8 mouse cellular contexts compared by ENCODE assay signal in genomic region chr11:113748797-113749521, GRCm38 (mm10). TPM values are rescaled to one million over a fixed set of nuclear protein-coding genes. Genes with fewer than 3 reads are reported as not detected.
DNase-seq lines count a peak whose midpoint lies in the region; ATAC-seq and TF ChIP-seq lines count a peak whose summit lies in the region.

No protein-coding gene starts in this region.

- H3K4me2 ChIP-seq in forebrain, embryonic 14.5 days (ENCODE audit: low read length) = peak overlapping the region; percentile 79
- peak overlapping the region; percentile 84 for H3K4me2 ChIP-seq in intestine, embryonic 15.5 days (replicated peaks)
- peak overlapping the region; percentile 97 for H3K4me2 ChIP-seq in liver, postnatal 0 days (ENCODE audit: low read depth, low read length)
- H3K4me2 ChIP-seq in neural tube, embryonic 13.5 days = peak overlapping the region; percentile 63

- peaks cover 4% of the 10 kb centered on the region; the same call in 1 of the 2 replicates for H3K36me3 ChIP-seq in forebrain, embryonic 14.5 days (ENCODE audit: control insufficient read depth, insufficient read depth, low read length)
- H3K36me3 ChIP-seq in intestine, embryonic 15.5 days = no peaks in the 10 kb centered on the region
- H3K36me3 ChIP-seq in liver, postnatal 0 days (replicated peaks; ENCODE audit: insufficient read depth, low read length) = peaks cover 4% of the 10 kb centered on the region
- H3K36me3 ChIP-seq in neural tube, embryonic 13.5 days = no peaks in the 10 kb centered on the region

- peak; percentile 79 for DNase-seq in 416B (ENCODE audit: low read depth)
- peak; percentile 72 for DNase-seq in adrenal gland, adult 8-10 months
- DNase-seq in forebrain, embryonic 14.5 days (ENCODE audit: low spot score) = no peak
- peak; percentile 79 for DNase-seq in liver, postnatal 0 days
- DNase-seq in right cerebral cortex, postnatal 14 days = no peak

- peak overlapping the region; percentile 93 for H3K27ac ChIP-seq in forebrain, embryonic 14.5 days (ENCODE audit: low read depth, low read length)
- H3K27ac ChIP-seq in intestine, embryonic 15.5 days = peak overlapping the region; percentile 96
- peak overlapping the region; percentile 98 for H3K27ac ChIP-seq in liver, postnatal 0 days (ENCODE audit: low read depth)
- peak overlapping the region; percentile 95 for H3K27ac ChIP-seq in neural tube, embryonic 13.5 days (replicated peaks)

- H3K27me3 ChIP-seq in forebrain, embryonic 14.5 days (replicated peaks; ENCODE audit: control insufficient read depth, insufficient read depth, low read length) = no peaks in the 10 kb centered on the region
- H3K27me3 ChIP-seq in intestine, embryonic 15.5 days (replicated peaks) = no peaks in the 10 kb centered on the region
- no peaks in the 10 kb centered on the region for H3K27me3 ChIP-seq in liver, postnatal 0 days (ENCODE audit: insufficient read depth, low read length)
- no peaks in the 10 kb centered on the region for H3K27me3 ChIP-seq in neural tube, embryonic 13.5 days

- peak overlapping the region; percentile 93 for H3K9ac ChIP-seq in forebrain, embryonic 14.5 days (ENCODE audit: low read length)
- H3K9ac ChIP-seq in intestine, embryonic 15.5 days = peak overlapping the region; percentile 92
- H3K9ac ChIP-seq in liver, postnatal 0 days (replicated peaks) = peak overlapping the region; percentile 81
- H3K9ac ChIP-seq in neural tube, embryonic 13.5 days = peak overlapping the region; percentile 95

- 0 out of 2 replicates have a peak, but pooled peaks have one; percentile 5 for TF ChIP-seq CTCF in liver, postnatal 0 days (IDR thresholded peaks at IDR 0.05; ENCODE audit: low read depth)

- H3K9me3 ChIP-seq in forebrain, embryonic 14.5 days (replicated peaks; ENCODE audit: control insufficient read depth, low read length) = no peaks in the 10 kb centered on the region
- no peaks in the 10 kb centered on the region for H3K9me3 ChIP-seq in intestine, embryonic 15.5 days
- no peaks in the 10 kb centered on the region for H3K9me3 ChIP-seq in liver, postnatal 0 days (ENCODE audit: low read length)
- H3K9me3 ChIP-seq in neural tube, embryonic 13.5 days = no peaks in the 10 kb centered on the region

- WGBS in forebrain, embryonic 14.5 days = 7% methylated on average over 21 of the region's 21 CpGs
- WGBS in intestine, embryonic 15.5 days = 4% methylated on average over 21 of the region's 21 CpGs
- WGBS in liver, postnatal 0 days (ENCODE audit: insufficient replicate concordance) = 17% methylated on average over 21 of the region's 21 CpGs
- WGBS in neural tube, embryonic 13.5 days = 7% methylated on average over 21 of the region's 21 CpGs

- H3K4me3 ChIP-seq in forebrain, embryonic 14.5 days (ENCODE audit: low read depth, low read length) = peak overlapping the region; percentile 89
- peak overlapping the region; percentile 88 for H3K4me3 ChIP-seq in intestine, embryonic 15.5 days (replicated peaks)
- H3K4me3 ChIP-seq in liver, postnatal 0 days (ENCODE audit: low read depth, low read length) = peak overlapping the region; percentile 72
- H3K4me3 ChIP-seq in neural tube, embryonic 13.5 days = peak overlapping the region; percentile 89

- no peak for TF ChIP-seq EP300 in liver, postnatal 0 days (IDR thresholded peaks at IDR 0.05; ENCODE audit: low read depth)

- no peak for ATAC-seq in forebrain, embryonic 14.5 days
- ATAC-seq in intestine, embryonic 15.5 days = peak; percentile 11
- no peak for ATAC-seq in liver, postnatal 0 days
- no peak for ATAC-seq in neural tube, embryonic 13.5 days (ENCODE audit: low read depth)
- no peak for ATAC-seq in CD4-positive, CD25-positive, alpha-beta regulatory T cell, adult 4 months

- peaks cover 29% of the 10 kb centered on the region for H3K4me1 ChIP-seq in forebrain, embryonic 14.5 days (ENCODE audit: control insufficient read depth, insufficient read depth, low read length)
- H3K4me1 ChIP-seq in intestine, embryonic 15.5 days (replicated peaks) = peaks cover 37% of the 10 kb centered on the region
- peaks cover 44% of the 10 kb centered on the region for H3K4me1 ChIP-seq in liver, postnatal 0 days (ENCODE audit: insufficient read depth)
- H3K4me1 ChIP-seq in neural tube, embryonic 13.5 days (replicated peaks) = peaks cover 57% of the 10 kb centered on the region

RNA-seq across cellular contexts. Expression of gene Cdc42ep4, which starts 2.7 kb away (rescaled TPM):
- 100 to 1,000 TPM in 2 of 4 experiments, 10 to 100 TPM in 2; 90.2 to 151 (median 111) TPM for total RNA-seq in adrenal gland, adult 8-10 months (2022)
- polyA plus RNA-seq in forebrain, embryonic 14.5 days (2014; fragmentation: Nextera tagmentation; extraction: Ambion mirVana) = 52.4 and 61.5 TPM in 2 replicates
- 54.4 and 57.8 TPM in 2 replicates for polyA plus RNA-seq in intestine, embryonic 15.5 days (2015; fragmentation: Nextera tagmentation; extraction: Ambion mirVana)
- 12.4 and 13.7 TPM in 2 replicates for polyA plus RNA-seq in liver, postnatal 0 days (2015; fragmentation: Nextera tagmentation; extraction: Ambion mirVana)
- polyA plus RNA-seq in neural tube, embryonic 13.5 days (2015; fragmentation: Nextera tagmentation; extraction: Ambion mirVana) = 54.6 and 58.9 TPM in 2 replicates
- 1 to 10 TPM; 2.1 to 2.3 TPM for polyA plus RNA-seq in CD4-positive, CD25-positive, alpha-beta regulatory T cell, adult 4 months (2017; shearing (Covaris generic))

RNA-seq across cellular contexts. Expression of gene Cpsf4l, which starts 39.1 kb away (rescaled TPM):
- total RNA-seq in adrenal gland, adult 8-10 months (2022) = under 1 TPM; 0.43 to 1.00 (median 0.75) TPM
- not detected in 2 replicates for polyA plus RNA-seq in forebrain, embryonic 14.5 days (2014; fragmentation: Nextera tagmentation; extraction: Ambion mirVana)
- polyA plus RNA-seq in intestine, embryonic 15.5 days (2015; fragmentation: Nextera tagmentation; extraction: Ambion mirVana) = 0.18 TPM in 1 of 2 replicates, not detected in the other
- polyA plus RNA-seq in liver, postnatal 0 days (2015; fragmentation: Nextera tagmentation; extraction: Ambion mirVana) = 0.38 and 0.46 TPM in 2 replicates
- 0.36 and 0.85 TPM in 2 replicates for polyA plus RNA-seq in neural tube, embryonic 13.5 days (2015; fragmentation: Nextera tagmentation; extraction: Ambion mirVana)
- polyA plus RNA-seq in CD4-positive, CD25-positive, alpha-beta regulatory T cell, adult 4 months (2017; shearing (Covaris generic)) = 1 to 10 TPM in 1 of 2 experiments, not detected in 1; 1.0 TPM

Comparison
In these comparisons a context has a peak if more than half of its experiments do, and no peak if none do; other contexts are left out.
1. DNase-seq: peak in 416B (single experiment), adrenal gland, adult 8-10 months (single experiment) and liver, postnatal 0 days (single experiment); none in forebrain, embryonic 14.5 days (single experiment) and right cerebral cortex, postnatal 14 days (single experiment).
2. Peak in every context shown above with its lines, with median percentiles within 50 percentile points of each other: H3K27ac ChIP-seq, H3K4me2 ChIP-seq, H3K4me3 ChIP-seq and H3K9ac ChIP-seq.